Mouse (Mus musculus) gastrocnemius, adult 2 months (tissue): Measurements from ENCODE around the gene Castor2. TPM values are rescaled to one million over a fixed set of nuclear protein-coding genes. Genes with fewer than 3 reads are reported as not detected.

ENCODE experiments used
- DNase-seq: peaks from one replicate; pipeline ENCODE4 v3.0.0; 2022
- H3K27ac ChIP-seq: fragments of 200-600 bp; 2 replicates; pipeline ENCODE4 v1.8.1; 2022; ENCODE audit warnings: mild to moderate bottlenecking
- H3K4me3 ChIP-seq: fragments of 200-600 bp; 2 replicates; pipeline ENCODE4 v1.8.1; 2022; ENCODE audit warnings: mild to moderate bottlenecking, moderate library complexity
- CTCF ChIP-seq: fragments of 200-600 bp; IDR thresholded peaks from 2 replicates; pipeline ENCODE4 v1.8.1; 2022; ENCODE audit warnings: antibody characterized with exemption, mild to moderate bottlenecking, moderate library complexity
- intact Hi-C: fragments of 180-260 bp; cut with DNase I; formaldehyde crosslinking; loops from one replicate; pipeline ENCODE4 v1.15.1; 2025
- long read RNA-seq, 2 experiments: library from polyadenylated mRNA; stranded (forward); transcript quantifications; one replicate each; pipeline ENCODE4 v2.0.0; 2021
- total RNA-seq, 2 experiments: library from RNA; stranded (reverse); gene quantifications; 2 replicates each; pipeline ENCODE4 v1.2.3; 2021

Castor2 gene
- total RNA-seq, result 10 to 100 TPM; 34.8 to 47.1 TPM
- long read RNA-seq, experiment 1, full-length matches to known transcripts, result 21 of 46 reads
- long read RNA-seq, experiment 1, partial matches to known transcripts, result 10 of 46 reads
- long read RNA-seq, experiment 1, other reads (novel, unspliced or antisense), result 15 of 46 reads
- long read RNA-seq, experiment 2, full-length matches to known transcripts, result 10 of 27 reads
- long read RNA-seq, experiment 2, partial matches to known transcripts, result 0 of 27 reads
- long read RNA-seq, experiment 2, other reads (novel, unspliced or antisense), result 17 of 27 reads

- intact Hi-C loops, result no loop called here
- Histone ChIP-seq H3K27ac (peak within 1 kb of the TSS; percentile 96), H3K4me3 (peak within 1 kb of the TSS; percentile 93)
- peak; percentile 97 for DNase-seq
- peak; percentile 16; the same call in 1 of the 2 replicates for TF ChIP-seq CTCF
Measured at GRCm38 (mm10) chr5:134099496-134100211, at the start of gene Castor2. Gene Castor2, plus strand, starts transcription at chr5:134099711.

- no peak overlapping the region for H3K27ac ChIP-seq
- DNase-seq, result no peak
- H3K4me3 ChIP-seq, result no peak overlapping the region
- TF ChIP-seq CTCF, result no peak
- intact Hi-C loops, result no loop called here
Measured at GRCm38 (mm10) chr5:134050711-134051110, 48.8 kb upstream of the Castor2 start.

- TF ChIP-seq CTCF, result no peak
- no peak for DNase-seq
- intact Hi-C loops, result no loop called here
- Histone ChIP-seq H3K27ac (no peak overlapping the region), H3K4me3 (no peak overlapping the region)
Measured at GRCm38 (mm10) chr5:134052614-134053013, 46.9 kb upstream of the Castor2 start.

- TF ChIP-seq CTCF, result no peak
- DNase-seq, result no peak
- Histone ChIP-seq H3K4me3 (no peak overlapping the region), H3K27ac (no peak overlapping the region)
- intact Hi-C loops, result no loop called here
Measured at GRCm38 (mm10) chr5:134054496-134054895, 45.0 kb upstream of the Castor2 start.

- DNase-seq, result peak; percentile 24
- Histone ChIP-seq H3K27ac (no peak overlapping the region), H3K4me3 (no peak overlapping the region)
- no peak for TF ChIP-seq CTCF
- intact Hi-C loops, result no loop called here
Measured at GRCm38 (mm10) chr5:134058793-134059352, 40.6 kb upstream of the Castor2 start.

- no peak overlapping the region for H3K27ac ChIP-seq
- peak; percentile 84 for TF ChIP-seq CTCF
- intact Hi-C loops, result loop anchor here (5.0 kb wide), 1 partner anchor 246 kb away; no protein-coding TSS in a partner anchor
- H3K4me3 ChIP-seq, result no peak overlapping the region
- peak; percentile 91 for DNase-seq
Measured at GRCm38 (mm10) chr5:134063362-134064064, 36.0 kb upstream of the Castor2 start.

- no peak for DNase-seq
- no peak overlapping the region for H3K27ac ChIP-seq
- no peak for TF ChIP-seq CTCF
- no peak overlapping the region for H3K4me3 ChIP-seq
- intact Hi-C loops, result no loop called here
Measured at GRCm38 (mm10) chr5:134066261-134066660, 33.2 kb upstream of the Castor2 start.

GRCm38 (mm10) chr5:134067924-134068323 lies 31.6 kb upstream of the Castor2 start:
- DNase-seq, result no peak
- Histone ChIP-seq H3K4me3 (no peak overlapping the region), H3K27ac (no peak overlapping the region)
- peak; percentile 65 for TF ChIP-seq CTCF
- intact Hi-C loops, result no loop called here

- DNase-seq, result no peak
- Histone ChIP-seq H3K27ac (no peak overlapping the region), H3K4me3 (no peak overlapping the region)
- intact Hi-C loops, result no loop called here
- no peak for TF ChIP-seq CTCF
Measured at GRCm38 (mm10) chr5:134073512-134074041, 25.9 kb upstream of the Castor2 start.

- H3K4me3 ChIP-seq, result no peak overlapping the region
- peak; percentile 40 for TF ChIP-seq CTCF
- intact Hi-C loops, result no loop called here
- H3K27ac ChIP-seq, result no peak overlapping the region
- DNase-seq, result no peak
Measured at GRCm38 (mm10) chr5:134074368-134074767, 25.1 kb upstream of the Castor2 start.

- no peak overlapping the region for H3K4me3 ChIP-seq
- DNase-seq, result no peak
- no peak overlapping the region for H3K27ac ChIP-seq
- intact Hi-C loops, result no loop called here
- no peak for TF ChIP-seq CTCF
Measured at GRCm38 (mm10) chr5:134076175-134076574, 23.3 kb upstream of the Castor2 start.
